16 mouse cellular contexts compared by ENCODE assay signal in the genomic region with DNA sequence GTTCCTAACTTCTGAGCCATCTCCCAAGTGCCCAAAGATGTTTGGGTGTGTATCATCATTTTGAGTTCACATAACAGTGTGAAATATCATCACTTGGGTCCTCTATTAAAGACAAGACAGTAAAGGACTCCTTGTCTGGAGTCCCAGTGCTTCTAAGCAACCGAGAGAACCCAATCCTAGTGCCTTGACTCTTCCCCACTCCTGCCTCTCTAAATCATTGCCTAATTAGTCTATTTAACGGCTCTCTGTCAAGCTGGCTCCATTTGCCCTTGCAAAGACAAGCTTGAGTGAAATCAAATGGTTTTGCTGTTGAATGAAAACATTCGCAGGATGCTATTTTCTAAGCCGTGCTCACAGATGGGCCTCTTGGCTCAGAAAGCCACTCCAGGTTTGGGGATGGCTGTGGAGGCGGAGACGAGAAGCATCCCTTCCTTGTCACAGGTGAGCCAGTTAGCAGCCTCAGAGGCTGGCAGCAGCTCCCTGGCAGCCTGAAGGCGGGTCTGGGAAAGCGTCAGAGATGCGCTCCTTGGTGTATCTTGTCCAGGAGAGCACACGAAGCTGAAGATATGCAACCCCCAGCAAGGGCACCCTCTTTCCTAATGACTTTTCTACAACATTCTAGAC.
DNase-seq lines count a peak whose midpoint lies in the region; ATAC-seq and TF ChIP-seq lines count a peak whose summit lies in the region.
"Had no signal": no experiment of that assay in that cellular context is flagged by ENCODE, and none has a peak within 500 bp of the region (broad histone marks: within the 10 kb centered on the region; RNA-seq: fewer than 3 reads in every experiment).

No protein-coding gene starts in this region.

- 0 out of 2 replicates have a peak, but pooled peaks have one; percentile 46 for ATAC-seq in kidney, embryonic 14.5 days (ENCODE audit: low FRiP score, low TSS enrichment)
- ATAC-seq in granulocyte monocyte progenitor cell, adult 5-6 weeks (replicated peaks; ENCODE audit: poor library complexity, severe bottlenecking) = no peak
- ATAC-seq: activated CD4-positive, CD25-positive, alpha-beta regulatory T cell, adult 4 months had no signal

- no peaks in the 10 kb centered on the region for H3K9me3 ChIP-seq in kidney, embryonic 14.5 days (ENCODE audit: control insufficient read depth, low read length)
- H3K9me3 ChIP-seq: embryonic facial prominence, embryonic 12.5 days had no signal

- no peaks in the 10 kb centered on the region for H3K4me1 ChIP-seq in kidney, embryonic 14.5 days (ENCODE audit: control insufficient read depth, insufficient read depth, low read length)
- H3K4me1 ChIP-seq: embryonic facial prominence, embryonic 12.5 days had no signal

- peak; percentile 66 to 69 for DNase-seq in cerebellum, postnatal 14 days
- DNase-seq in cerebellum, adult 11-12 months = no peak
- DNase-seq in kidney, adult 8-10 months = no peak
- DNase-seq in brain, embryonic 14.5 days (ENCODE audit: low read depth) = peak; percentile 79
- peak; percentile 13 to 16 for DNase-seq in layer of hippocampus, postnatal 25 days (ENCODE audit: extremely low spot score in 1 of 2, low spot score in 1 of 2)
- DNase-seq in heart, postnatal 14 days = no peak
- DNase-seq: liver; lung, adult 2 months; lung, postnatal 4 days; retina, postnatal 1 day; thymus, adult 2 months had no signal

- H3K9ac ChIP-seq in kidney, embryonic 14.5 days (ENCODE audit: low read depth, low read length) = no peak overlapping the region
- H3K9ac ChIP-seq: embryonic facial prominence, embryonic 12.5 days had no signal

- intact Hi-C loops in heart, postnatal 14 days (cut with DNase I) = no loop called here

- no peak overlapping the region for H3K27ac ChIP-seq in kidney, embryonic 14.5 days (ENCODE audit: low read depth, low read length)
- H3K27ac ChIP-seq: embryonic facial prominence, embryonic 12.5 days had no signal

- no peaks in the 10 kb centered on the region for H3K36me3 ChIP-seq in kidney, embryonic 14.5 days (ENCODE audit: control insufficient read depth, insufficient read depth, low read length)
- H3K36me3 ChIP-seq: embryonic facial prominence, embryonic 12.5 days had no signal

- no peak for TF ChIP-seq POLR2A in brain, embryonic 14.5 days (IDR thresholded peaks at IDR 0.05; ENCODE audit: borderline replicate concordance, extremely low read depth, insufficient read depth, insufficient read length, poor library complexity, severe bottlenecking)

- H3K27me3 ChIP-seq in kidney, embryonic 14.5 days (ENCODE audit: control insufficient read depth, insufficient read depth, low read length) = no peaks in the 10 kb centered on the region
- H3K27me3 ChIP-seq: embryonic facial prominence, embryonic 12.5 days had no signal

- no peak overlapping the region for H3K4me2 ChIP-seq in kidney, embryonic 14.5 days (replicated peaks; ENCODE audit: low read depth, low read length)
- H3K4me2 ChIP-seq: embryonic facial prominence, embryonic 12.5 days; midbrain, embryonic 11.5 days had no signal

- WGBS in kidney, embryonic 14.5 days = 44% methylated on average over 10 of the region's 10 CpGs

- no peak for TF ChIP-seq CTCF in brain, embryonic 14.5 days (IDR thresholded peaks at IDR 0.05; ENCODE audit: borderline replicate concordance, extremely low read depth, insufficient read depth, insufficient read length)

- H3K4me3 ChIP-seq in kidney, embryonic 14.5 days (ENCODE audit: low read length) = no peak overlapping the region
- H3K4me3 ChIP-seq: embryonic facial prominence, embryonic 12.5 days had no signal

Comparison
In these comparisons a context has a peak if more than half of its experiments do, and no peak if none do; other contexts are left out.
1. DNase-seq: peak in cerebellum, postnatal 14 days (2 of 2), brain, embryonic 14.5 days (single experiment) and layer of hippocampus, postnatal 25 days (2 of 2); none in cerebellum, adult 11-12 months (single experiment), kidney, adult 8-10 months (0 of 2) and heart, postnatal 14 days (0 of 2).